Mouse (Mus musculus) gastrocnemius, adult 18-20 months (tissue): ENCODE data around the gene Gm15446. TPM values are rescaled to one million over a fixed set of nuclear protein-coding genes. Genes with fewer than 3 reads are reported as not detected.
"Not testable (repeated sequence)": the region's sequence is repeated elsewhere in the genome, so short reads cannot be mapped to it uniquely, and the experiment has no call there.

Experiments used
- DNase-seq: peaks from one replicate; pipeline ENCODE4 v3.0.0; 2021; ENCODE audit warnings: low spot score
- long read RNA-seq, 2 experiments: library from polyadenylated mRNA; stranded (forward); transcript quantifications; one replicate each; pipeline ENCODE4 v2.0.0; 2021
- total RNA-seq, 2 experiments: library from RNA; stranded (reverse); gene quantifications; 2 replicates each; pipeline ENCODE4 v1.2.3; 2021

Gene Gm15446
- 1 to 10 TPM; 4.4 to 6.1 TPM for total RNA-seq
- long read RNA-seq, experiment 1, partial matches to known transcripts: 1 of 6 reads
- long read RNA-seq, experiment 1, other reads (novel, unspliced or antisense): 2 of 6 reads
- long read RNA-seq, experiment 2, partial matches to known transcripts: 0 of 10 reads
- long read RNA-seq, experiment 2, other reads (novel, unspliced or antisense): 7 of 10 reads

DNA sequence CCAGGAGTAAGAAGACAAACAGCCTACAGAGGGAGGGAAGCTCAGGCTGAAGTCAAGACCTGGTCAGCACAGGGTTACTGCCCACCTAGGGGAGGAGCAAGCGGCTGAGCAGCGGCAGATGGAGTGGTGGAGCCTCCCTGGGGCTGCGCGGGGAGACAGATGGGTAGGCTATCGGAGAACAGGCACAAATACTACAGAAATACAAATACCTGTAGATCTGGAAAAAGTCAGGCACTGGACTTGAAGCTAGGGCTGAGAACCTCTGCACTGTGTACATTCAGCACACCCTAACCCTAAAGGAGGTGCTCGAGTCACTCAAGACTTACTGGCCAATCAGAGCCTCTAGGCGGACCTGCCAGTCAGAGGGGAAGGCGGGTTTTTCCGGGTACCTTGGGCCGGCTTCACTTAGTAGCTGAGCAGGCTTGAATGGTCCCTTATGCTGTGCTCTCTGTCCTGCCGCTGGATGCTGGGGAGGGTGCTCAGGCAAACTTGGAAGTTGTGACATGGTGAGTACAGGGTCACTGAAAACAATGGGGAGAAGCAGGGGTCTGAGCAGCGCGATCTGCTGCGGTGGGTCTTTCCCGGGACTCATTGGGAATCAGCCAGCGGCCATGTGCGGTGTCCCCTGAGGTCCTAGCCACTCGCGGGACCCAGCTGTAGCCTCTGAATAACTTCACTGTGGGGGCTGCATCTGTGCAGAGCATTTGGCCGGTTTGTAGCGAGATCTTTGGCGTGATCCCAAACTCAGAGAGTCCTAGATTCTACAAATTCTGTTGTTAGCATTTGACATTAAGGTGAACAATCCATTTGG, at the start of gene Gm15446:
Gene Gm15446, plus strand, starts transcription at position 140 of the 811 bp plus-strand sequence.
- peak; percentile 94 for DNase-seq

DNA sequence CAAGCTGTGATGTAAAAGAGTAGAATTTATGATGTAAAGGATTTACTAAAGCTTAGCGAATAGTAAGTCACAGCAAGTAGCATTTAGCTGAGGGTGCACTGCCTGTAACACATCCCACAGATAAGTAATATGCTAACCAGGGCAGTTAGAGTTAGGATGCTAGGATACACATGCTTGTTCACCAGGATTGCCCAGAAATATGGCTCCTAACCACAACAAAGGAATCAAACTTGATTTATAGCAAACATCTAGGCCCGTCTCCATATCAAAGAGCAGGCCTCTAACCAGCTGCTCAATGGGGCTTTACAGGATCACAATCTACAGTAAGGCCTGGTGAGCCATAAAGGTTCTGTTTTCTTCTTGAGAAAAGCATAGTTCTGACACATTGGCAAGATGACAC, 929 bp downstream of the Gm15446 start:
- DNase-seq: not testable (repeated sequence)

DNA sequence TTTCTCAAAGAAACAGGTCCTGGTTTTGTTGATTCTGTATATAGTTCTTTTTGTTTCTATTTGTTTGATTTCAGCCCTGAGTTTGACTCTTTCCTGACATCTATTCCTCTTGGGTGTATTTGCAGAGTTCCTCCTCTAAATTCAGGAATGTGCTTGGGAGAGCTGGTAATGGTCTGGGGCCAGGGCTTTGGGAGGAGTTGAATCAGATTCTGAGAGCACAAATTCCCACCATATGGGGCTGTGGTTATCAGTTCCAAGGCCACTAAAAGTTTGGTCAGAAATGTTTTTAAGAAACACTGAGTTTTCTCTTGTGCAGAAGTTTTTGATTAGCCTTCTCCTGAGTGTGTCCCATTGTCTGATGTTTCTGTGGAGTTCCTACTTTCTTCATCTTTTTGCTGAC, 1.7 kb downstream of the Gm15446 start:
- DNase-seq: no peak

DNA sequence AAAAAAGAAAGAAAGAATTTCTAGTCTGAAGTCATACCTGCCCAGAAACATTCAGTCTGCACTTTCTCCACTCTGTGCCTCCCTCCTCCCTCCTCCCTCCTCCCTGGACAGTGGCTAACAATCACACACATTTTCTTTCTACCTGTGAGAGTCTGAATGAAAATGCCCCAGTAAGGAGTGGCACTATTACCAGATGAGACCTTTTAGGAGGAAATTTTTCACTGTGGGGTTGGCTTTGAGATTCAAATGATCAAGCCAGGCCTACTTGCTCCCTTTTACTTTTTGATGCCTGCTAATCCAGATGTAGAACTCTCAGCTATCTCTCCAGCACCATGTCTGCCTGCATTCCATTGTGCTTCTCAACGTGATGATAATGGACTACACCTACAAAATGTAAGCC, 27.1 kb downstream of the Gm15446 start:
- no peak for DNase-seq

DNA sequence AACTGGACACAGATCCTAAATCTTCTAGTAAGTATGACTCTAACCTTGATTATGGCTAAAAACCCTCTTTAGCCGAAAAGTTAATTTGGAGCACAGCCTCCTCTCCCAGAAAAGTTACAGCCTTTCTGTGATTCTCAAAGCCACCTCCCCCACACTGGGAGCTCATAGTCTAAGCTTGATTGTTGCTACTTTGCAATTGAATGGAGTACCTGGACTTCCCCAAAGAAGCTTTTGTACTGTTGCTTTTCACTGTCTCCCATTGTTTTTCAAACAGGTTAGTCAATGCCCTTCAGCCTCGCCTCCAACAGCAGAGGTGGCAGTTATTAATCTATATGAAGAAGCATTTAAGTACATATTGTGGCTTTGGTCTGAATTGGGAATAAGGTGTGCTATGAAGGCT, 57.5 kb downstream of the Gm15446 start:
- DNase-seq: not testable (repeated sequence)

Other genes starting within 250 kb of the Gm15446 start
- under 1 TPM; 0.17 to 0.32 TPM for gene 5430403G16Rik, start 232.4 kb upstream of the Gm15446 start, total RNA-seq
- gene 4930522L14Rik, start 171.5 kb upstream of the Gm15446 start, total RNA-seq: under 1 TPM; 0.98 to 1.00 TPM
- gene Zfp932, start 73.1 kb downstream of the Gm15446 start, total RNA-seq: 1 to 10 TPM; 7.3 to 9.8 TPM
- gene Gm17655, start 149.1 kb downstream of the Gm15446 start, total RNA-seq: 1 to 10 TPM in 1 of 2 experiments, under 1 TPM in 1; 0.94 to 1.8 TPM
- gene Gm35315, start 171.0 kb downstream of the Gm15446 start, total RNA-seq: under 1 TPM; 0.24 to 0.39 TPM
- not detected for gene Plcxd1, start 176.6 kb downstream of the Gm15446 start, total RNA-seq
- 10 to 100 TPM; 12.6 to 16.8 TPM for gene Gtpbp6, start 184.8 kb downstream of the Gm15446 start, total RNA-seq
- gene Zfp605, start 186.7 kb downstream of the Gm15446 start, total RNA-seq: 1 to 10 TPM; 4.0 to 4.5 TPM
- 10 to 100 TPM; 10.5 TPM for gene Chfr, start 212.4 kb downstream of the Gm15446 start, total RNA-seq